Mouse (Mus musculus) B cell, adult 62 days (primary cell): ENCODE data around the gene Gm6040. TPM values are rescaled to one million over a fixed set of nuclear protein-coding genes. Genes with fewer than 3 reads are reported as not detected.

ENCODE experiments used
- total RNA-seq: library from RNA; stranded (reverse); gene quantifications from 4 replicates; pipeline ENCODE4 v1.2.4, GENCODE M21; 2023

Gene Gm6040
- not detected in 4 replicates for total RNA-seq

GRCm38 (mm10) chr8:20921971-20922370 lies at the start of gene Gm6040:
TSS of gene Gm6040 (minus strand) at chr8:20922071.

GRCm38 (mm10) chr8:20944610-20945009 lies 22.7 kb upstream of the Gm6040 start, which contains the start of gene AY761185:
TSS of gene AY761185 (minus strand) at chr8:20944710.

GRCm38 (mm10) chr8:20902527-20902926 lies 19.3 kb downstream of the Gm6040 start, which contains the start of gene Gm15056:
TSS of gene Gm15056 (minus strand) at chr8:20902627.

GRCm38 (mm10) chr8:20892369-20892768 lies 29.5 kb downstream of the Gm6040 start, which contains the start of gene Defb33:
TSS of gene Defb33 (plus strand) at chr8:20892669.

Other genes starting within 250 kb of the Gm6040 start
- gene Defb33, start 29.4 kb downstream of the Gm6040 start, total RNA-seq: not detected in 4 replicates
- not detected in 4 replicates for gene Gm15056, start 19.4 kb downstream of the Gm6040 start, total RNA-seq
- gene AY761185, start 22.6 kb upstream of the Gm6040 start, total RNA-seq: not detected in 4 replicates
- not detected in 4 replicates for gene Defa21, start 103.5 kb upstream of the Gm6040 start, total RNA-seq
- gene Defa23, start 133.0 kb upstream of the Gm6040 start, total RNA-seq: not detected in 4 replicates
- gene Defa35, start 143.0 kb upstream of the Gm6040 start, total RNA-seq: not detected in 4 replicates
- gene Defa25, start 162.4 kb upstream of the Gm6040 start, total RNA-seq: not detected in 4 replicates
- not detected in 4 replicates for gene Gm14851, start 174.0 kb upstream of the Gm6040 start, total RNA-seq
- gene Defa30, start 212.6 kb upstream of the Gm6040 start, total RNA-seq: not detected in 4 replicates
- not detected in 4 replicates for gene Defa22, start 240.2 kb upstream of the Gm6040 start, total RNA-seq